In genomic region chr17:16342785-16343184, GRCm38 (mm10) we compare ENCODE assay signal across 18 mouse cellular contexts.
"Had no signal": no experiment of that assay in that cellular context is flagged by ENCODE, and none has a peak within 500 bp of the region (broad histone marks: within the 10 kb centered on the region; RNA-seq: fewer than 3 reads in every experiment).

No protein-coding gene starts in this region.

- H3K4me3 ChIP-seq: midbrain, embryonic 10.5 days; midbrain, embryonic 12.5 days; myocyte; neural tube, embryonic 13.5 days; neural tube, embryonic 15.5 days had no signal

- H3K36me3 ChIP-seq: midbrain, embryonic 10.5 days; midbrain, embryonic 12.5 days; neural tube, embryonic 13.5 days; neural tube, embryonic 15.5 days had no signal

- H3K27me3 ChIP-seq: midbrain, embryonic 12.5 days; neural tube, embryonic 13.5 days; neural tube, embryonic 15.5 days had no signal

- DNase-seq: lung, adult 18-20 months; lung, embryonic 14.5 days; lung, postnatal 10 days; lung, postnatal 4 days; midbrain, embryonic 14.5 days; retina, postnatal 1 day; right cerebral cortex, adult 18-20 months; right cerebral cortex, postnatal 25 days; right cerebral cortex, postnatal 4 days; spleen, adult 18-20 months; thymus, adult 2 months; thymus, postnatal 25 days; thymus, postnatal 4 days had no signal
